Mouse (Mus musculus): Measurements from ENCODE around the gene Gm44511. TPM values are rescaled to one million over a fixed set of nuclear protein-coding genes. Genes with fewer than 3 reads are reported as not detected.

Gm44511 gene
- total and polyA plus RNA-seq, 3 experiments, result not detected

DNA sequence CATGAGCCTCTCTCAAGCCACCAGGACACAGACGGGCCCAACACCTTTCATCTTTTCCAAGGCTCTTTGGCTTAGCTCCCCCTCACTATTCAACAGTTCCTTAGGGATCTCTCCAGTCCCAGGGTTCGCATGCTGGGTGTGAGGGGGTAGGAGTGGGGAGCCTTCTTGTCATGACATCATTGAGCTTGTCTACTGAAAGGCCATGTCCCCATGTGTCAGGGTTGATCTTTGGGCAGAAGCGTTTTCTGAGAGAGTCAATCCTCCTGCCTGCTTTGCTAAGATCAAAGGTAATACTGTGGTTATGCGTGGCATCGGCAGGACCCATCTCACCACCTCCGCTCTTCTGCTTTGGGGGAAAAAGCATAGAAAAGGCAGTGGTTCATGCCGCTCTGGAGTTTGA lies 88.7 kb downstream of the Gm44511 start:
- H3K9ac ChIP-seq (ENCODE audit: control insufficient read depth, low read depth, low read length, poor library complexity, severe bottlenecking), result no peak overlapping the region
- H3K27me3 ChIP-seq (ENCODE audit: control insufficient read depth in 1 of 2, insufficient read depth in 2 of 2, low read length in 2 of 2), result no peaks in the 10 kb centered on the region
- DNase-seq (ENCODE audit: low read depth, low spot score), result no peak
- TF ChIP-seq HCFC1 (IDR thresholded peaks at IDR 0.05; ENCODE audit: low read depth, low read length) (no peak), ZNF384 (IDR thresholded peaks at IDR 0.05; ENCODE audit: low read depth, low read length) (no peak), SMC3 (IDR thresholded peaks at IDR 0.05; ENCODE audit: low read depth, low read length) (no peak), POLR2AphosphoS2 (IDR thresholded peaks at IDR 0.05; ENCODE audit: low read length) (no peak), ETS1 (IDR thresholded peaks at IDR 0.05; ENCODE audit: low read depth, low read length) (no peak), RAD21 (IDR thresholded peaks at IDR 0.05; ENCODE audit: low read depth, low read length) (no peak), CTCF (IDR thresholded peaks at IDR 0.05 in 2 of 3, conservative IDR thresholded peaks at IDR 0.05 in 1 of 3; ENCODE audit: control insufficient read depth in 1 of 3, insufficient read depth in 1 of 3, low read depth in 2 of 3, low read length in 3 of 3, poor library complexity in 1 of 3, severe bottlenecking in 1 of 3) (no peak), POLR2A (IDR thresholded peaks at IDR 0.05; ENCODE audit: control insufficient read depth in 1 of 2, insufficient read depth in 1 of 2, low read depth in 1 of 2, low read length in 2 of 2, poor library complexity in 1 of 2) (no peak), POLR2AphosphoS5 (IDR thresholded peaks at IDR 0.05; ENCODE audit: borderline replicate concordance, low read depth, low read length) (no peak), E2F4 (IDR thresholded peaks at IDR 0.05; ENCODE audit: borderline replicate concordance, low read depth, low read length) (no peak), NRF1 (IDR thresholded peaks at IDR 0.05; ENCODE audit: insufficient read depth, low read depth, low read length, poor library complexity, severe bottlenecking) (no peak), TBP (IDR thresholded peaks at IDR 0.05; ENCODE audit: low read depth, low read length) (no peak)
- no peaks in the 10 kb centered on the region for H3K79me2 ChIP-seq (ENCODE audit: control insufficient read depth, insufficient read depth, low read length, poor library complexity)
- H3K4me1 ChIP-seq (ENCODE audit: control insufficient read depth in 1 of 2, insufficient read depth in 2 of 2, low read length in 2 of 2), result no peaks in the 10 kb centered on the region
- H3K36me3 ChIP-seq (ENCODE audit: control insufficient read depth in 1 of 2, insufficient read depth in 2 of 2, low read length in 2 of 2), result no peaks in the 10 kb centered on the region
- no peak overlapping the region for H3K27ac ChIP-seq (ENCODE audit: control insufficient read depth, low read depth, low read length)
- H3K9me3 ChIP-seq (replicated peaks; ENCODE audit: insufficient read depth, low read length), result no peaks in the 10 kb centered on the region
- no peak overlapping the region for H3K4me3 ChIP-seq (ENCODE audit: control insufficient read depth in 1 of 2, insufficient read depth in 1 of 2, low read depth in 2 of 2, low read length in 2 of 2)

DNA sequence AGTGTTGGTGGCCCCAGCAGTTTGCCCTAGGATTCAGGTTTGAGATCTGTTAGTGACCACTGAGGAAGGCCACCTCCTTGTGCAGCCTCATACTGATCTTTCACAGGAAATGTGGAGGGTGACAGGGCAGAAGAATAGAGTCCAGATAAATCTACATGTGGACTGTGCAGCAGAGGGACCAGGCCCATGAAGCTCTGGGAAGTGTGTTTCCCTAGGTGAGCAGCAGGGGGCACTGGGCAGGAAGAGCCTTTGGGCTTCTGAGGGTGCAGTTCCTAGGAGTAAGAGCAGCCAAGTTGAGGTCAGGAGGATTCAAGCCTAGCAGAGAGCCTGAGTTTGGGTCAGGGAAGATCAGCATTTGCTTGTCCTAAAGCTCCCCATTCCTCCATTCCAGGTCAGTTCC lies 90.0 kb downstream of the Gm44511 start:
- no peak overlapping the region for H3K9ac ChIP-seq (ENCODE audit: control insufficient read depth, low read depth, low read length, poor library complexity, severe bottlenecking)
- no peak overlapping the region for H3K4me3 ChIP-seq (ENCODE audit: control insufficient read depth in 1 of 2, insufficient read depth in 1 of 2, low read depth in 2 of 2, low read length in 2 of 2)
- no peak overlapping the region for H3K27ac ChIP-seq (ENCODE audit: control insufficient read depth, low read depth, low read length)
- no peaks in the 10 kb centered on the region for H3K4me1 ChIP-seq (ENCODE audit: control insufficient read depth in 1 of 2, insufficient read depth in 2 of 2, low read length in 2 of 2)
- no peaks in the 10 kb centered on the region for H3K36me3 ChIP-seq (ENCODE audit: control insufficient read depth in 1 of 2, insufficient read depth in 2 of 2, low read length in 2 of 2)
- H3K9me3 ChIP-seq (replicated peaks; ENCODE audit: insufficient read depth, low read length), result no peaks in the 10 kb centered on the region
- no peaks in the 10 kb centered on the region for H3K79me2 ChIP-seq (ENCODE audit: control insufficient read depth, insufficient read depth, low read length, poor library complexity)
- no peaks in the 10 kb centered on the region for H3K27me3 ChIP-seq (ENCODE audit: control insufficient read depth in 1 of 2, insufficient read depth in 2 of 2, low read length in 2 of 2)
- DNase-seq (ENCODE audit: low read depth, low spot score), result peak; percentile 17
- TF ChIP-seq CTCF (IDR thresholded peaks at IDR 0.05 in 2 of 3, conservative IDR thresholded peaks at IDR 0.05 in 1 of 3; ENCODE audit: control insufficient read depth in 1 of 3, insufficient read depth in 1 of 3, low read depth in 2 of 3, low read length in 3 of 3, poor library complexity in 1 of 3, severe bottlenecking in 1 of 3) (peak; percentile 26 to 36 (median 26); a peak in 5 of 6 replicates), ZNF384 (IDR thresholded peaks at IDR 0.05; ENCODE audit: low read depth, low read length) (no peak)

DNA sequence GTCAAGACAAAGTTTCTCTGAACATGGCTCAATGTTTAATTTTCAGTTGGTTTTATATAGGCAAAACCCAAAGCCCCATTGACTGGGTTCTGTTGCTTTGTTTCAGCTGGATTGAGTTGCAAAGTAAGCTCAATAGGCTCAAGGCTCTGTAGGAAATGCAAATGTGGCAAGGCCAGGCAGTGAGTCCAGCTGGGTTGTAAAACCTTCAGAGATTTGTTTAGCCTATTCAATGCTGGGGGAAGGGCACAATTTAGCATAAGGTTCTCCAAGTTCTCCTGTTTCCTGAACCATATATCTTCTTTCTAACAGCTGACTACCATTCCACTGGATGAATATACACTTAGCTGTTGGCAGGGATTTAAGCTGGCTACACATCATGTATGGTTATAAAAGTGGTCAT lies 91.2 kb downstream of the Gm44511 start:
- no peaks in the 10 kb centered on the region for H3K9me3 ChIP-seq (replicated peaks; ENCODE audit: insufficient read depth, low read length)
- no peak for DNase-seq (ENCODE audit: low read depth, low spot score)
- no peak overlapping the region for H3K4me3 ChIP-seq (ENCODE audit: control insufficient read depth in 1 of 2, insufficient read depth in 1 of 2, low read depth in 2 of 2, low read length in 2 of 2)
- H3K79me2 ChIP-seq (ENCODE audit: control insufficient read depth, insufficient read depth, low read length, poor library complexity), result no peaks in the 10 kb centered on the region
- H3K9ac ChIP-seq (ENCODE audit: control insufficient read depth, low read depth, low read length, poor library complexity, severe bottlenecking), result no peak overlapping the region
- no peaks in the 10 kb centered on the region for H3K27me3 ChIP-seq (ENCODE audit: control insufficient read depth in 1 of 2, insufficient read depth in 2 of 2, low read length in 2 of 2)
- H3K4me1 ChIP-seq (ENCODE audit: control insufficient read depth in 1 of 2, insufficient read depth in 2 of 2, low read length in 2 of 2), result no peaks in the 10 kb centered on the region
- no peaks in the 10 kb centered on the region for H3K36me3 ChIP-seq (ENCODE audit: control insufficient read depth in 1 of 2, insufficient read depth in 2 of 2, low read length in 2 of 2)
- TF ChIP-seq RAD21 (IDR thresholded peaks at IDR 0.05; ENCODE audit: low read depth, low read length) (no peak), POLR2AphosphoS2 (IDR thresholded peaks at IDR 0.05; ENCODE audit: low read length) (no peak), MYC (IDR thresholded peaks at IDR 0.05; ENCODE audit: low read depth, low read length) (no peak), USF2 (IDR thresholded peaks at IDR 0.05; ENCODE audit: borderline replicate concordance in 1 of 2, insufficient read depth in 1 of 2, low read depth in 1 of 2, low read length in 2 of 2) (no peak)
- H3K27ac ChIP-seq (ENCODE audit: control insufficient read depth, low read depth, low read length), result no peak overlapping the region
